Mouse (Mus musculus): ENCODE data around the gene Zc3h7a. TPM values are rescaled to one million over a fixed set of nuclear protein-coding genes. Genes with fewer than 3 reads are reported as not detected.
A peak's percentile ranks its signal among the peaks of the same experiment; 100 is the strongest.
"Not testable (repeated sequence)": the region's sequence is repeated elsewhere in the genome, so short reads cannot be mapped to it uniquely, and the experiment has no call there.

Gene Zc3h7a
- total RNA-seq, 2 experiments from 2014 or later, result 41.3 to 51.3 TPM

DNA sequence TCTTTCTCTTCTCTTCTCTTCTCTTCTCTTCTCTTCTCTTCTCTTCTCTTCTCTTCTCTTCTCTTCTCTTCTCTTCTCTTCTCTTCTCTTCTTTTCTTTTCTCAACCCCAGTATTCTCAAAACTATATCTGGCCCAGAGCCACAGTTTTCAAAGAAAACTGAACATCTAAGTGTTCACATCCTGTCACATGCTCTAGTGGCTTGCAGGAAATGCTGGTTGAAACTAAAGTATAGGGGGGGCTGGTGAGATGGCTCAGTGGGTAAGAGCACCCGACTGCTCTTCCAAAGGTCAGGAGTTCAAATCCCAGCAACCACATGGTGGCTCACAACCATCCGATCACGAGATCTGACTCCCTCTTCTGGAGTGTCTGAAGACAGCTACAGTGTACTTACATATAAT, 18.5 kb downstream of the Zc3h7a start:
- not testable (repeated sequence) for DNase-seq

GRCm38 (mm10) chr16:11154500-11154899, 21.7 kb downstream of the Zc3h7a start:
- DNase-seq, result no peak
- intact Hi-C loops (cut with DNase I), result no loop called here

More for the DNA sequence above, 18.5 kb downstream of the Zc3h7a start:
- intact Hi-C loops (cut with DNase I), result loop anchor here (2.0 kb wide), 1 partner anchor 15 kb away; no protein-coding TSS in a partner anchor

DNA sequence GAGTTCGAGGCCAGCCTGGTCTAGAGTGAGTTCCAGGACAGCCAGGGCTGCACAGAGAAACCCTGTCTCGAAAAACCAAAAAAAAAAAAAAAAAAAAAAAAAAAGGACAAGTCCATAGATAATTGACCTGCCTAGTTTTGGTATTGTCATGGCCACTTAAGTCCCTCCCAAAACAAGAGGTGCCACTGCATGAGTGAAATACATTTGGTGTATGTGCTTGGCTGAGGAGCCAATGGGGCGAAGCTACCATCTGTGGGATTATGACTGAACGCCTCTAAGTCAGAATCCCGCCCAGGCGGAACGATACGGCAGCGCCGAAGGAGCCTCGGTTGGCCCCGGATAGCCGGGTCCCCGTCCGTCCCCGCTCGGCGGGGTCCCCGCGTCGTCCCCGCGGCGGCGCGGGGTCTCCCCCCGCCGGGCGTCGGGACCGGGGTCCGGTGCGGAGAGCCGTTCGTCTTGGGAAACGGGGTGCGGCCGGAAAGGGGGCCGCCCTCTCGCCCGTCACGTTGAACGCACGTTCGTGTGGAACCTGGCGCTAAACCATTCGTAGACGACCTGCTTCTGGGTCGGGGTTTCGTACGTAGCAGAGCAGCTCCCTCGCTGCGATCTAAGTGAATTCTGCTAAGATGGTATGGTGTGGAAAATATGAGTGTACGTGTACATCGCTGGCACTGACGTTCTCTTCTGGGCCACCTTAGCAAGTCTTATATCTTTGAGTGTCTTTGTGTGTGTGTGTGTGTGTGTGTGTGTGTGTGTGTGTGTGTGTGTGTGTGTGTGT, 32.3 kb downstream of the Zc3h7a start:
- intact Hi-C loops (cut with DNase I), result loop anchor here (2.0 kb wide), 1 partner anchor 13 kb away; no protein-coding TSS in a partner anchor
- peak; percentile 100 for DNase-seq

DNA sequence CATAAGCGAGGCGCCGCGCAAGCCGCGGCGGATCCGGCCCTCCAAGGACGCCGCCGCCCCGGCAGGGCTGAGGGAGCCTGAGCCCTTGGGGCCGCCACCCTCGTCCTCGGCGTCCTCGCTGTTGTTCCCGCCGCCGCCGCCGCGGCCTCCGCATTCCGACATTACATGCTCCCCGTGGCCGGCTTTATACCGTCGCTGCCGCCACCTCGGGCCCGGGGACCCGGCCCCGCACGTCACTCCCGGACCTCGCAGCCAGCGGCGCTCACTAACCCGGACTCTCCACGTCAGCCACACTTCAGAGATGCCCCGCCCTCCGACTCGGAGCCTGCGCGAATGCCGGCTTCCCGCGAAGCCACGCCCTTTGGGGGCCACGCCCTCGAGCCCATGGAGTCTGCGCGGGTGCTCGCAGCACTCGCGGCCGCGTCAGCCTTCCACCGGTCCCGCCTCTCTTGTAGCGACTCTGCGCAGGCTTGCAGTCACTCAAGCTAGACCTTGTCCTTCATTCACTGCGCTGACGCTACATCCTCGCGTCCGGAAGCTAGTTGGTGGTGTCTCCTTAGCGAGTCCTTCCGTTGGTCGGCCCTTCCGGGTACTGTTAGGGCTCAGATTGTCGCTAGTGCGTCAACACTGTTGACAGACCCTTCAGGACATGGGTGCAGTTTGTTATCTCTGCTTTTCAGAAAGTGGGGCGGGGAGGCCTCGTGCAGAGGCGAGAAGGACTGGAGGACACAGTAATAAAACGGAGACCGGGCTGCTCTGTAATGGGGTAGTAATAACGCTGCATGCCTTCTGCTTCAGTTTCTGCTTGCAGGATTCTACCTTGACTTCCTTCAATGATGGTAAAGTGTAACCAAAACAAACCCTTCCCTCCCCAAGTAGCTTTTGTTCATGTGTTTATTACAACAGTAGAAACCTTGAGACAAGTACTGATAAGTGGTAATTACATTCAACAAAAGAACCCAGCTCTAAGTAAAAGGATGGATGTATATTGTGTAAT, 41.5 kb downstream of the Zc3h7a start, which contains the start of gene Txndc11:
Txndc11 (minus strand) TSS at position 303 of the 997 bp plus-strand sequence.
- intact Hi-C loops (cut with DNase I), result loop anchor here (2.0 kb wide), 1 partner anchor 40 kb away; no protein-coding TSS in a partner anchor

GRCm38 (mm10) chr16:11133476-11134347, 42.5 kb downstream of the Zc3h7a start:
- intact Hi-C loops (cut with DNase I), result loop anchor here (2.0 kb wide), 1 partner anchor 41 kb away; no protein-coding TSS in a partner anchor
- DNase-seq, result no peak

More for the DNA sequence above, 41.5 kb downstream of the Zc3h7a start, which contains the start of gene Txndc11:
- peak; percentile 100 for DNase-seq

- DNase-seq, result no peak
- intact Hi-C loops (cut with DNase I), result no loop called here
Measured at GRCm38 (mm10) chr16:11132839-11133238, 43.4 kb downstream of the Zc3h7a start.

- intact Hi-C loops (cut with DNase I), result no loop called here
- DNase-seq, result no peak
Measured at GRCm38 (mm10) chr16:11128301-11128700, 47.9 kb downstream of the Zc3h7a start.

- no peak for DNase-seq
- intact Hi-C loops (cut with DNase I), result no loop called here
Measured at GRCm38 (mm10) chr16:11125371-11125770, 50.8 kb downstream of the Zc3h7a start.

DNA sequence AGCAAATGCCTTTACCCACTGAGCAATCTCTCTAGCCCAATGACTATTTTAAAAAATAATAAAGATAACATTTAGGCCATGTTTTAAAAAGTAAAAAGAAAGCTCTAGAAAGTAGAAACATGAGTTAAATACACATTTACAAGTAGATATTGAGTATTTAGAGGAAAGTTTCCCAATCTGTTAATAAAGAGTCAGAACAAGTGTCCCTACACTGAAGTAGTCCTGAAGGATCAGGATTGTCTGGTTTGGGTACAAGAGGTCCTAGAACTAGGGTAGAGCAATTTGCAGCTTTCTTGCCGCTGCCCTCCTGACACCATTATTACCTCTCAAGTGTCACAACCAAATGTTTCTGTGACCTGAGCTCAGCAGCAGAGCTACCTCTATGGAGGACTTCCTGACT, 52.1 kb downstream of the Zc3h7a start:
- intact Hi-C loops (cut with DNase I), result no loop called here
- no peak for DNase-seq

GRCm38 (mm10) chr16:11122625-11123024, 53.6 kb downstream of the Zc3h7a start:
- intact Hi-C loops (cut with DNase I), result no loop called here
- DNase-seq, result no peak

DNA sequence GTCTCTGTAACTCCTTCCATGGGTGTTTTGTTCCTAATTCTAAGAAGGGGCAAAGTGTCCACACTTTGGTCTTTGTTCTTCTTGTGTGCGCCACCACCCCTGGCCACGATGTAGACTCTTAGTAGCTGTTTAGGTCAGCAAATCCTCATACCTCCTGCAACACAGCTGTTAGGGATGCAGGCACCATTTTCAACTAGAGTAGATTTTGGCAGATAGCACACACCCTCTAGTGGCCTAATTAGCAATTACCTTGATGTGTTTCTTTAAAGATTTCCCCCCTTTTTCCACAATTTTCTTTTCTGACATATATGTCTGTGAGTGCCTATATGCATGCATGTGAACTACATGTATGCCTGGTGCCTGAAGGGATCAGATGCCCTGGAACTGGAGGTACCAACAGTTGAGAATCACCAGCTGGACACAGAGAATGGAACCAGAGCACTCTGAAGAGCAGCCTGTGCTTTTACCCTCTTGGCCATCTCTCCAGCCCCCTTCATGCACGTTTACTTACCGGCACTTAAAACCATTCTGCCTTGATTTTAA, 66.9 kb downstream of the Zc3h7a start:
- intact Hi-C loops (cut with DNase I), result loop anchor here (1.0 to 10.0 kb wide), 4 partner anchors 37 to 236 kb away; no protein-coding TSS in a partner anchor
- DNase-seq, result peak in 1 of 2 experiments; percentile 42

DNA sequence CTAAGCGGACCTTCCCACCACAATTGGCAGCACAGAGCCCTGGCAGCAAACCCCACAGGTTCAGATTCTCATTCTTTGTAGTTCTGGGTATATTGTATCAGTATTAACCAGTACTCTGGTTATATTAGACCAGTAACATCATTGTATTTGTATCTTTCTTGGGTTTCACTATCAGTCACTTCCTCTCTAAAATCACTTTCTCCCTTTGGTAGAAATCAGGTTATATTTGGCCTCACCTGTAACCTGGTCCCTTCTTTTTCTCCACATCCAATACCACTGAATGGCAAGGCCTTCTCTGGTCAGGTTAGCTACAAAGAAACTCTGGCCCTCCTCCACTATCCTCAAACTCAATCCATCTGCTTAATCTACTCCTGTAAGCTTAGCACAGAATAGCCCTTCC, 71.3 kb downstream of the Zc3h7a start:
- no peak for DNase-seq
- intact Hi-C loops (cut with DNase I), result loop anchor here (5.0 to 10.0 kb wide), 2 partner anchors 33 to 140 kb away; no protein-coding TSS in a partner anchor

GRCm38 (mm10) chr16:11097301-11097700, 78.9 kb downstream of the Zc3h7a start:
- intact Hi-C loops (cut with DNase I), result no loop called here

DNA sequence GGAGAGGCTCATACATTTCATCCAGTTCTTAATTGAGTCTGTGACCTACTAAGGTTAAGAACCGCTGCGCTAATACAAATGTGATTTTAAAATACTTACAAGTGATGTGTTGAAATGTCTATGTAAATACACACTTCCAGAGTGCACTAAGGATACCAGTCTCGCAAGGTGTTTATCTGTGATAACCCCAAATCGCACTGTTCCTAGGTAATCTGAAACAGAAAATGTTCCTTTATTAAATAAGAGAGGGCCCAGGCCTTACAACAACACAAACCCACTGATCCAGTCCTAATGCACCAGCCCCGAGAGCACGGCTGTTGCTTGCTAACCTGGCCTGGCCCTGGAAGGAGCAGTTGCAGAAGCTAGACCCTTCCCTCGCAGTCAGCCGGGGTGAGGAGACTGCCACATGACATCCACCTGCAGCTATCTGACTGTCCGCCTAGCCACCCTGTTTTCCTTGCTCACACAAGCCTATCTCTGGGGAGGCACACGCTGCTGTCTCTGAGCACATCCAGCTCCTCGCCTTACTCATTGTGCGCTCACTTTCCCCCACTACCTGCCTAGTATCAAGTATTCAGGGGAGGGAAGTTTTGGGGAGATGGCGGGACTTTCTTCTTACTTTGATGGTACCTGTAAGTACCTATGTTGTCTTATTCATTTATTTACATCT, 82.3 kb downstream of the Zc3h7a start:
- intact Hi-C loops (cut with DNase I), result loop anchor here (5.0 kb wide), 1 partner anchor 57 kb away; no protein-coding TSS in a partner anchor
- DNase-seq, result no peak

More at GRCm38 (mm10) chr16:11097301-11097700, 78.9 kb downstream of the Zc3h7a start:
- no peak for DNase-seq

- no peak for DNase-seq
- intact Hi-C loops (cut with DNase I), result loop anchor here (5.0 kb wide), 1 partner anchor 55 kb away; no protein-coding TSS in a partner anchor
Measured at GRCm38 (mm10) chr16:11092523-11092922, 83.7 kb downstream of the Zc3h7a start.

GRCm38 (mm10) chr16:11092061-11092460, 84.1 kb downstream of the Zc3h7a start:
- intact Hi-C loops (cut with DNase I), result loop anchor here (5.0 kb wide), 1 partner anchor 55 kb away; no protein-coding TSS in a partner anchor
- DNase-seq, result peak; percentile 36 to 52

DNA sequence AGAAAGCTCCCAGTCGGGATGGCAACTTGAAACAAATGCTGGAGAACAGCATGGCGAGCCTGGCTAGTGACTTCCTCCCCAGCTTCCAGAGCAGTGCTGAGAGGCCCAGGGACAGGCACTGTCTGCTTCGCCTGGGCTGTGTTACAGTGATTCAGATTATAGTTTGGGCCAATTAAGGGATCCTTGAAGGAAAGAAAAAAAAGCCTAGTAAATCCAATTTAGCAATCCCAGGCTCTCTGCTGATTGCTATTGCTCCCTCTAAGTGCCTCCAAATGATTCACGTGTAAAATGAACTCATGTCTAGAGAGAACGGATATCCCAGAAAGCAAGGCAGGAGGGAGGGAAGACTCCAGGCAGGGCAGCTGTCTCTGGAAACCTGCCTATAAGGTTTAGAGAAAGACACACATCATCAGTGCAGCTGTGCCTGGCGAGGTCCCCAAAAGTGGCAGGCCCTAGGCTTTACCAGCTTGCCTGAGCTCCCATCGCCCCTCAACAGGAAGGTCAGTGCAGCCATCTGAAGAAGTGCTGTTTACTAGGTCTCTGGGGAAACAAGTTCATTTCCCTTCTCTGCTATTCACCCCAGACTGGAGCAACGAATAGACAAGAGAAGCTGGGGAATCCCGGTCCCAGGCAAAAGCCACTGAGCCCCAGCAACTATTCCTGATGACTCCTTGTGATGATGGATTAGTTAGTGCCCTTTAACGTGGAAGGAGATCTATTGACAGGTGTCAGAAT, 85.2 kb downstream of the Zc3h7a start:
- intact Hi-C loops (cut with DNase I), result loop anchor here (5.0 kb wide), 1 partner anchor 54 kb away; no protein-coding TSS in a partner anchor
- DNase-seq, result no peak
